Mouse (Mus musculus): ENCODE results near the gene Ptgr2. TPM values are rescaled to one million over a fixed set of nuclear protein-coding genes. Genes with fewer than 3 reads are reported as not detected.
"Not testable (repeated sequence)": the region's sequence is repeated elsewhere in the genome, so short reads cannot be mapped to it uniquely, and the experiment has no call there.

The Ptgr2 gene
- total and polyA plus RNA-seq, 2 experiments from 2014 or later: 105 to 141 TPM

DNA sequence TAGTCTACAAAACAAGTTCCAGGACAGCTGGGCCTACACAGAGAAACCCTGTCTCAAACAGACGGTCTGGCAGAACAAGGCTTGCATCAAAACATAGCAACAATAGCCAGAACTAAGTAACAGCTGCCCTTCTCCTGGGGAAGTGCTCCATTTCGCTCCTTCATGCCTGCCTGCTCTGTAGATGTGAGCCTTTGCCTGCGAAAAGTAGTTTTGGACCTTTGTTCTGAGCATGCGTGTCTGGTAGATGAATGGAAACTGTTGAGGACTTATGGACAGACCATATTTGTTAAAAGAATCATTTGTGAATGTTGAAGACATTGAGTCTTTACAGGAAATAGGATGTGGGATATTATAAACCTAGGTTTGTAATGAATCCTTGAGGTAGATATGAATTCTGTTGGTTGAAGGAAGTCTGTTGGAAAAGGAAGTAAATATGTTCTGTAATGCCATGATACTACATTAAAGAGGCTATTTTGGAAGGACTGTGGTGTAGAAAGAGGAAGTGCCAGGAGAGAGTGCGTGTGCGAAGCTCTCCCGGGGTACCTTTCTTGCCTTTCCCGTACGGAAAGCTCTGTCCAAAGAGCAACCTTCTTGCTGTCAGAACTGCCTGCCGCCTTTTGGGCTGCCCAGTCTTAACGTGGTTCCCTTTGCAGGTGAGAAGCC is 52.1 kb downstream of the Ptgr2 start:
- no peak for DNase-seq (ENCODE audit: low spot score)
- TF ChIP-seq CTCF (IDR thresholded peaks at IDR 0.05; ENCODE audit: low read depth) (no peak), EP300 (IDR thresholded peaks at IDR 0.05; ENCODE audit: low read depth) (no peak)
- Histone ChIP-seq H3K9me3 (replicated peaks; ENCODE audit: control insufficient read depth, low read length) (no peaks in the 10 kb centered on the region), H3K36me3 (replicated peaks; ENCODE audit: control insufficient read depth, insufficient read depth, low read length) (peaks cover 94% of the 10 kb centered on the region), H3K27ac (ENCODE audit: low read depth) (no peak overlapping the region), H3K4me2 (ENCODE audit: low read depth, low read length) (no peak overlapping the region), H3K9ac (replicated peaks; ENCODE audit: low read depth, low read length) (no peak overlapping the region), H3K4me3 (ENCODE audit: low read depth, low read length) (no peak overlapping the region), H3K4me1 (ENCODE audit: control insufficient read depth, insufficient read depth) (no peaks in the 10 kb centered on the region), H3K27me3 (ENCODE audit: control insufficient read depth, insufficient read depth, low read length) (no peaks in the 10 kb centered on the region)
- no peak for ATAC-seq (ENCODE audit: insufficient read depth, low read depth)
- 90% methylated on average over 11 of the region's 11 CpGs for WGBS

DNA sequence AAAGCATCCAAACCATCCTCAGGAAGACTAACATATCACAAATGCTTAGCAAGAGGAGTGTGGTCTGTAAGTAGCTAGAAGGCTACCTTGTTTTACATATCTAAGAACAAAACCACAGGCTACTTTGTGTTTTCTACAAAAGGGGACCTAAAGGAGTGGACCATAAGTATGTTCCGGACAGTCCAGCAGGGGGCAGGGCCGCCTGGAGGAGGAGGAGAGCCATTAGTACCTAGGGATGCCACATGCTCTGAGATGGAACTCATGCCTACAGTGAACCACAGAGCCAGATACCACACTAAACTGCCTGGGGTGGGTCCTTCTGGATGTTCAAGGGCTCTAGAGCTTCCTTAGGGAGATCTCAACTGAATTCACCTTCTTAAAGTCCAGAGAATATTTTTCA is 62.2 kb downstream of the Ptgr2 start:
- DNase-seq (ENCODE audit: low spot score) (peak; percentile 28), ATAC-seq (ENCODE audit: insufficient read depth, low read depth) (peak; percentile 81)
- no peak overlapping the region for H3K4me3 ChIP-seq (ENCODE audit: low read depth, low read length)
- peaks cover 66% of the 10 kb centered on the region for H3K36me3 ChIP-seq (replicated peaks; ENCODE audit: control insufficient read depth, insufficient read depth, low read length)
- TF ChIP-seq EP300 (IDR thresholded peaks at IDR 0.05; ENCODE audit: low read depth) (no peak), CTCF (IDR thresholded peaks at IDR 0.05; ENCODE audit: low read depth) (peak; percentile 72)
- H3K27ac ChIP-seq (ENCODE audit: low read depth): no peak overlapping the region
- WGBS: 19% methylated on average over 2 of the region's 2 CpGs
- no peaks in the 10 kb centered on the region for H3K27me3 ChIP-seq (ENCODE audit: control insufficient read depth, insufficient read depth, low read length)
- no peak overlapping the region for H3K9ac ChIP-seq (replicated peaks; ENCODE audit: low read depth, low read length)
- no peaks in the 10 kb centered on the region for H3K9me3 ChIP-seq (replicated peaks; ENCODE audit: control insufficient read depth, low read length)
- no peak overlapping the region for H3K4me2 ChIP-seq (ENCODE audit: low read depth, low read length)
- no peaks in the 10 kb centered on the region for H3K4me1 ChIP-seq (ENCODE audit: control insufficient read depth, insufficient read depth)

DNA sequence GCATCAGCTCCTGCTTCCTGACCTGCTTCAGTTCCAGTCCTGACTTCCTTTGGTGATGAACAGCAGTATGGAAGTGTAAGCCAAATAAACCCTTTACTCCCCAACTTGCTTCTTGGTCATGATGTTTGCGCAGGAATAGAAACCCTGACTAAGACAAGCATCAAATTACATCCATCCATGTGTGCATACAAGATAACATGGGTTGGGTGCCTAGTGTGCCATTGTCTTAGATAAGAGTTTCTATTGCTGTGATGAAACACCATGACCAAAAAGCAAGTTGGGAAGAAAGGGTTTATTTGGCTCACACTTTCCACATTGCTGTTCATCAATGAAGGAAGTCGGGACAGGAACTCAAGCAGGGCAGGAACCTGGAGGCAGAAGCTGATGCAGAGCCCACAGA is 73.7 kb downstream of the Ptgr2 start:
- Histone ChIP-seq H3K36me3 (replicated peaks; ENCODE audit: control insufficient read depth, insufficient read depth, low read length) (peaks cover 35% of the 10 kb centered on the region), H3K4me1 (ENCODE audit: control insufficient read depth, insufficient read depth) (peaks cover 21% of the 10 kb centered on the region)
- not testable (repeated sequence) for H3K9ac ChIP-seq (replicated peaks; ENCODE audit: low read depth, low read length); H3K27me3 ChIP-seq (ENCODE audit: control insufficient read depth, insufficient read depth, low read length); H3K4me3 ChIP-seq (ENCODE audit: low read depth, low read length); H3K27ac ChIP-seq (ENCODE audit: low read depth); DNase-seq (ENCODE audit: low spot score); ATAC-seq (ENCODE audit: insufficient read depth, low read depth); H3K9me3 ChIP-seq (replicated peaks; ENCODE audit: control insufficient read depth, low read length); H3K4me2 ChIP-seq (ENCODE audit: low read depth, low read length)
- WGBS: 63% methylated on average over 2 of the region's 2 CpGs

DNA sequence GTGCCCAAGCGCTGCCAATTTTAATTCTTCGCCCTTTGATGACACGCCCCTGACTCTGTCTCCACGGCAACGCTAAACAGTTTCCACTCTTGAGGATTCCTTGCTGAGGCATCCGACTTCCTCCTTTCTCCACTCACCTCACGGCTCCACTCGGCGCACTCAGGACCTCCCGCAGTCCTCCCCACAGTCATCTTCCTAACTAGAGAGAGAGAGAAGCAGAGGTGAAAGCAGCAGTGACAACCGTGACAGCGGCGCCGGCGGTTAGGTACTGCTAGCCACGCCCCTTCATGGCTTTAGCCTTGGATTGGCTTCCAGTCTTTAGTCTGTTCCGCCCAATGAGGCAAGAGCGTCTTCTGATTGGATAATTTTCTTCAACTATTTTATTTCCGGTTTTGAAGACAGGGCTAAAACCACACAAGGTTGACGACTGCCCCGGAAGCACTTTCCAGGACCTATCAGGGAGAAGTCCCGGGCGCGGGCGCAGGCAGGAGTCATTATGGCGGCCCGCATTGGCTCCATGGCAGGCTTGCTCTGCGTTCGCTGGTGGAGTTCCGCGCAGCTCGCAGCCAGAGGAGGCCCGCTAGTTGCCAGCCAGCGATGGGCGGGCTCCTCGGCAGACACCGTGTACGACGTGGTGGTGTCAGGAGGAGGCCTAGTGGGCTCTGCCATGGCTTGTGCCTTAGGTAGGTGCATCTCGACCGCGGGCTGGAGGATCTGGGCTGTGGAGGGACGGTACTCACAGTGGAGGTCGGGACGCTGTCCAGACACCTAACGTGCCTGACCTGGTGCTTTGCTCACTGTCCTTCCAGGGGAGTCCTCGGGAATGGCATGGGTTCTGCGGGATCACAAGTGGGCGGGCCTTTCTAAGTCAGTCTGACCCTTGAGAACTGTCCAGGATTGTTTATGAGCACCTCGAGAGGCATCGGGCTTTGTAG is 76.8 kb downstream of the Ptgr2 start, which contains the start of the genes Coq6 and Fam161b:
TSS of gene Coq6 (plus strand) at position 103 of the 935 bp plus-strand sequence.
TSS of gene Fam161b (minus strand) at position 279 of the 935 bp plus-strand sequence.
- Histone ChIP-seq H3K9ac (replicated peaks; ENCODE audit: low read depth, low read length) (peak within 1 kb of the TSS; percentile 63), H3K36me3 (replicated peaks; ENCODE audit: control insufficient read depth, insufficient read depth, low read length) (peaks cover 9% of the 10 kb centered on the region)
- under 1% methylated on average over 51 of the region's 51 CpGs for WGBS

DNA sequence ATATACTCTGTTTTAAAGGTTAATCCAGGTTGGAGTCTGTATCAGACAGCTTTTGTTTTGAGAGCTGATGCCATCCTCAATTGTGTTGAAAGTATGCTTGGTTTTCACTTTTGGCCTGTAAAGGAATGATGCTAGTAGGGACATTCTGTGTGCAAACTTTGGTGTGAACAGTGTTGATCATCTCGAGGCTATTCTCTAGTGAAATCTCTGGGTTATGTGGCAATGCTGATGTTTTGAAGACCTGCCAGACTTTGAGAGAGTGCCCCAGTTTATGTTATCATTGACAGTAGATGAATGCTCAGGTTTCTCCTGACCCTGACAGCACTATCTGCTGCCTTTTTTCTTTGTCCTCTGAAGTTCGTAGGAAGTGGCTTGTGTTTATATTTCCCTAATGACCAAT is 77.8 kb downstream of the Ptgr2 start:
- DNase-seq (ENCODE audit: low spot score) (no peak), ATAC-seq (ENCODE audit: insufficient read depth, low read depth) (no peak)
- peaks cover 11% of the 10 kb centered on the region; the same call in 1 of the 2 replicates for H3K36me3 ChIP-seq (replicated peaks; ENCODE audit: control insufficient read depth, insufficient read depth, low read length)
- H3K27ac ChIP-seq (ENCODE audit: low read depth): no peak overlapping the region
- no peaks in the 10 kb centered on the region for H3K27me3 ChIP-seq (ENCODE audit: control insufficient read depth, insufficient read depth, low read length)
- peaks cover 30% of the 10 kb centered on the region for H3K4me1 ChIP-seq (ENCODE audit: control insufficient read depth, insufficient read depth)
- no peak overlapping the region for H3K9ac ChIP-seq (replicated peaks; ENCODE audit: low read depth, low read length)
- peak overlapping the region; percentile 75 for H3K4me3 ChIP-seq (ENCODE audit: low read depth, low read length)
- peak overlapping the region; percentile 90 for H3K4me2 ChIP-seq (ENCODE audit: low read depth, low read length)
- 27% methylated on average over 2 of the region's 2 CpGs for WGBS
- H3K9me3 ChIP-seq (replicated peaks; ENCODE audit: control insufficient read depth, low read length): no peaks in the 10 kb centered on the region
- TF ChIP-seq CTCF (IDR thresholded peaks at IDR 0.05; ENCODE audit: low read depth) (no peak), EP300 (IDR thresholded peaks at IDR 0.05; ENCODE audit: low read depth) (no peak)

More for the DNA sequence above, 76.8 kb downstream of the Ptgr2 start, which contains the start of the genes Coq6 and Fam161b:
- no peaks in the 10 kb centered on the region for H3K9me3 ChIP-seq (replicated peaks; ENCODE audit: control insufficient read depth, low read length)
- peak within 1 kb of the TSS; percentile 90 for H3K4me2 ChIP-seq (ENCODE audit: low read depth, low read length)
- peak within 1 kb of the TSS; percentile 75 for H3K4me3 ChIP-seq (ENCODE audit: low read depth, low read length)
- H3K4me1 ChIP-seq (ENCODE audit: control insufficient read depth, insufficient read depth): peaks cover 30% of the 10 kb centered on the region
- peak; percentile 99 for DNase-seq (ENCODE audit: low spot score)
- peak within 1 kb of the TSS; percentile 52 for H3K27ac ChIP-seq (ENCODE audit: low read depth)
- TF ChIP-seq CTCF (IDR thresholded peaks at IDR 0.05; ENCODE audit: low read depth) (no peak), EP300 (IDR thresholded peaks at IDR 0.05; ENCODE audit: low read depth) (no peak)
- H3K27me3 ChIP-seq (ENCODE audit: control insufficient read depth, insufficient read depth, low read length): no peaks in the 10 kb centered on the region
- peak; percentile 98 for ATAC-seq (ENCODE audit: insufficient read depth, low read depth)

All from heart, postnatal 0 days (tissue).